Mouse (Mus musculus): ENCODE data around the gene Iqgap2.

Iqgap2 gene

GRCm38 (mm10) chr13:95618859-95619258 is 272.9 kb downstream of the Iqgap2 start:
- DNase-seq (ENCODE audit: low read depth, low spot score) = no peak

DNA sequence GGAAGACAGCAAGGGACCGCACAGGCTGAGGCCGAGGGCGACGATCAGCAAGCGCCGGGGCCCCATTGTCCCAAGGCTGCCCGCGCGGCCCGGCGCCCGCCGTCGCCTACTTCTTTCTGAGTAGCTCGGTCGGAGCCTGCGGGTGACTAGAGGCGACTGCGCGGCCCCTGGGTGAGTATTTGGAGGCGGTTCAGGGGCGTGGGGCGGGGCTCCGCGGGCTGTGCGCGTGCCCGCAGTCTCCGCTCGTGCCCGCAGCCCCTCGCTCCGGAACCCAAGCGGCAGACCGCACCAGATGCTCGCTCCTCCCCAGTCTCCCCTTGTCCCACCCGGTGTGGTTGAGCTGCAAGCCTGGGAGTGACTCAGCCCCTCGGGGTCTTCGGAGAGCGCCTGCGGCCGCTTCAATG is 273.4 kb downstream of the Iqgap2 start, which contains the start of gene F2r:
F2r (minus strand) TSS at position 179 of the 404 bp plus-strand sequence.
- peak; percentile 63 for DNase-seq (ENCODE audit: low read depth, low spot score)

DNA sequence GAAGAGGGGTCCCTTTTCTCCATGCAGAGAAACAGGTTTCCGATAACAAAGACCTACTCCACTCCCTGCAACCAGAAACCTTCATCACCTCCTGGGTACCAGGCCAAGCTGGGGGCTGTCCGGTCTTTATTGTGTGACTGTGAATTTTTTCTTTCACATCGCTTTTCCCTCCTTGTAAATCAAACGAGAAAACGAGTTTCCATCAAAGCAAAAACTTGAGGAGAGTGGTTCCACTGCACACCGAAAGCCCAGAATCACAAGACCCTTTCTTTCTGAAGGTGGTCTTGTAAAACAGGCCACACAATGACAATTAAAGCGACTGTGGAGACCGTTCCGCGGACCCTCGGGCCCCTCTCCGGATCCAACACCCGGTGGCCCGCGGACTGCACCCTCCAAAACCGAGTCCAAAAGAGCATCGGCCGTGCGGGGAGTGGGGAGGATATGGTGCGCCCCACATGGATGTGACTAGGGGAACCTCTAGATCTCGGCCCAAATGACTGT is 274.0 kb downstream of the Iqgap2 start:
- DNase-seq (ENCODE audit: low read depth, low spot score) = no peak

DNA sequence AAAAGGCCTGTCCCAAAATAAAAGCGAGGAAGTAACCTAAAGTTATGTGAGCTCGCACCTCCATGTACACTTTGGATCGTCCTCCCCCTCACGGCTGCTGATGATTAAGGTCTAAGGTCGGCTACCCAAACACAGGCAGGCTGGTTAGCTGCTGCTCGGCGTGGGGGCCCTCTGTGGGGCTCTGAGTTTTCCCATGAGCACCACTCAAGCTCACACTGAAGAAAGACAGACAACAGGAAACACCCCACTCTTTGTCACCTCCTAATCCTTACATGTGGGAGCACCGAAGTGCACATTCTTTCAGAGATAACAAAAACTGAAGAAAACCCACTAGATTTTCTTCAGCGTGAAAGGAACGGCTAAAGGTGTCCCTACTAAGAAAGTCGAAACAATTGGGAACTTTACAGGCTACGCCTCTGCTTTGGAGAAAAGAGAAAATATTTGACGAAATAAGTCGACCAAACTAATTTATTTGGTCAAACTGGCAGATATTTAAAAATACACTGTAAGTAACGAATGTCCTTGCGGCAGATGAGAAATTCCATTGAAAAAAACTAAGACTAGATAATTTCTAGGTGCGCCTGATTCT is 274.5 kb downstream of the Iqgap2 start:
- no peak for DNase-seq (ENCODE audit: low read depth, low spot score)

DNA sequence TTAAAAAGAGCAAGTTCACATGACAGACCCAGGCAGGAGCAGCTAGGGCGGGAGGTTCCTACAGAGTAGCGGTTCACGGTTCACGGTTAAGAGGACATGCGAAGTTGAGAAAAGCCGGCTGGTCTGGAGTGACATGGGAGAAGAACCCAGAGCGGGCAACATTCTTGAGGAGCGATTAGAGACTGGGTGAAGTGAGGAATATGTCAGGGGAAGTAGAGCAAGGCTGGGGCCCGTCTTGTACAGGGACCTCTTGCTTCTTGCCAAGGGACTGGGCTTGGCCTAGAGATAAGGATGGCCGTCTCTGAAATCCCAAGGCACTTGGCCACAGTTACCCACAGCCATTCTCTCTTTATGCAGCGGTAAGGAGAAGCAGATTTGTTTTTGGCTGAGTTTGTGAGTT is 275.2 kb downstream of the Iqgap2 start:
- DNase-seq (ENCODE audit: low read depth, low spot score) = no peak

GRCm38 (mm10) chr13:95614757-95615156 is 277.0 kb downstream of the Iqgap2 start:
- DNase-seq (ENCODE audit: low read depth, low spot score) = no peak

DNA sequence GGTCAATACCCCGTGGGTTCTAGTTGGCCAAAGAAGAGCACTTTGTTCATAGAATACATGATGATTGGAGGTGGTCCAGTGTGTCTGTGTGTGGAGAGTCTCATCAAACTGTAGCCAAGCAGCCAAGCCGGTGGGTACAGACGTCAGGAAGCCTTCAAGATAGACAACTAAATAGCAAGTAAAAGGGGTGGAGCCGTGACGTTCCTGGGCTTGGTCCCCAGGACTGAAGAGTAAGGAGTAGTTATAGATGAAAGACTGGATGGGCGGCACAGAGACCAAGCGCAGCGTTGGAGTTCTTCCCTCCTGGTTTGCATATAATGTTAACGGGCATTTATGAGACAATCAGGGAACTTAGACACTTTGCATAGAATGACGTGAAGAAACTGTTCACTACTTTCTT is 279.5 kb downstream of the Iqgap2 start:
- no peak for DNase-seq (ENCODE audit: low read depth, low spot score)

DNA sequence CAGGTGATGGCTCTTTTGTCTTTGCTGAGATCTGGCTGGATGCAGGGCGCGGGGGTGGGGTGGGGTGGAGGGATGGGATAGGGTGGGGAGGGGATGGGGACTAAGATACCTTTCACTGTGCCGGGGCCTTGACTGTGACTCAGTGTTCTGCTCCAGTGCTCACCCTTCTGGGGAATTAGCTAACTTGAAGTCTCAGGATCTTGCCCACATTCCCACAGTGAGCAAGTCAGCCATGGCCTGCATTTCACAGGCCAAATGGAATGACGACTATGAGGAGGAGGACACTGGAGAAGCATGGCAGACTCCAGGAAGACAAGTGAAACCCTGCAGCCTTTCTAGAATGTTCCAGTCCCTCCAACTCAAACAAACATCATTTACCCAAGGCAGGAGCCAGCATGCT is 280.0 kb downstream of the Iqgap2 start:
- no peak for DNase-seq (ENCODE audit: low read depth, low spot score)

- no peak for DNase-seq (ENCODE audit: low read depth, low spot score)
Measured at GRCm38 (mm10) chr13:95610786-95611562, 280.7 kb downstream of the Iqgap2 start.

DNA sequence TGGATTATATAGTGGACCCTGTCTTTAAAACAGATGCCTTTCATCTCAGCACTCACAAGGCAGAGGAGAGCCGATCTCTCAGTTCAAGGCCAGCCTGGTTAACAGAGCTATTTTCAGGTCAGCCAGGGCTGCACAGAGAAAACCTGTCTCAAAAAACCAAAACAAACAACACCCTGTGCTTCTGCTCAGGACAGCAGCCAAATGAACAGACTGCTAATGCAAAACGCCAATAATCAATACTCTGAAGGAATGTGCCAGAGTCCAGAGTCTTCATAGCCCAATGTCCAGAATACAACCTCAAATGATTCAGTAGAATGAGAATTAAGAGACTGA is 282.7 kb downstream of the Iqgap2 start:
- no peak for DNase-seq (ENCODE audit: low read depth, low spot score)

DNA sequence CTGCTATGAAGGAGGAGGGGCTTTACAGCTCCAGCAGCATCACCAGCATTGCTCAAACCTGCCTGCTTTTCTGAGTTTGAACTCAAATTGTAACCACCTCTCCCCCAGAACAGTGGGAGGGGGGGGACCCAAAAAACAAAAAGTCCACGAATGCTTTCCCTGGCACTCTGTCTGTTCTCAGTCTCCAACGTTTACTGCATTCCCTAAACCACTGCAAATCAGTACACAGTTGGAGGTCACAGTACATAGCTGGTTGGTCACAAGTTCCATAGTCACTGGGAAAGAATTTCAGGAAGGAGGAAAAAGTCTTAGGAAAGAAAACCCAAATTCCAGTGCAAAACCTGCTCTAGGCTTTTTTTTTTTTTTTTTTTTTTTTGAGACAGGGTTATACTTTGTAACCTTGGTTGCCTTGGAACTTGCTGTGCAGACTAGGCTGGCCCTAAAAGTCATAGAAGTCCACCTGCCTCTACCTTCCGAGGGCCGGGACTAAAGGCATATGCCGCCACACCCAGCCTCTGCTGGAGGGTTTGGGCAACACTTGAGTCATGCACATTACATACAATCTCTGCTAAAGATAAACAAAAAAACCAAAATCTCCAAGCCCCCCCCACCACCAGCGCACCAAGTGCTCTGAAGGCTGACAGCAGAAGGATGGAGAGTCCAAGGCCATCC is 283.2 kb downstream of the Iqgap2 start:
- no peak for DNase-seq (ENCODE audit: low read depth, low spot score)

GRCm38 (mm10) chr13:95607019-95607418 is 284.7 kb downstream of the Iqgap2 start:
- no peak for DNase-seq (ENCODE audit: low read depth, low spot score)

DNA sequence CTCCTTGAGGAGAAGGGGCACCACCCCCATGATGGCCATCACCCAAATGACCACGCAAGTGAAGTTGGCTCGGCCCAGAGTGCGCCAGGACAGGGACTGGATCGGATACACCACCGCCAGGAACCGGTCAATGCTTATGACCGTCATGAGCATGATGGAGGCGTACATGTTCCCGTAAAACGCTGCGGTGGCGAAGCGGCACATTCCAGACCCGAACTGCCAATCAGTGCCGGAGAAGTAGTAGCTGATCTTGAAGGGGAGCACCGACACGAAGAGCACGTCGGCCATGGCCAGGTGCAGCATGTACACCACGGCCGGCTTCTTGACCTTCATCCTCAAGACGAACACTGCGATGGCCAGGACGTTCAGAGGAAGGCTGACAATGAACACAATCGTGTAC is 287.4 kb downstream of the Iqgap2 start:
- DNase-seq (ENCODE audit: low read depth, low spot score) = no peak

DNA sequence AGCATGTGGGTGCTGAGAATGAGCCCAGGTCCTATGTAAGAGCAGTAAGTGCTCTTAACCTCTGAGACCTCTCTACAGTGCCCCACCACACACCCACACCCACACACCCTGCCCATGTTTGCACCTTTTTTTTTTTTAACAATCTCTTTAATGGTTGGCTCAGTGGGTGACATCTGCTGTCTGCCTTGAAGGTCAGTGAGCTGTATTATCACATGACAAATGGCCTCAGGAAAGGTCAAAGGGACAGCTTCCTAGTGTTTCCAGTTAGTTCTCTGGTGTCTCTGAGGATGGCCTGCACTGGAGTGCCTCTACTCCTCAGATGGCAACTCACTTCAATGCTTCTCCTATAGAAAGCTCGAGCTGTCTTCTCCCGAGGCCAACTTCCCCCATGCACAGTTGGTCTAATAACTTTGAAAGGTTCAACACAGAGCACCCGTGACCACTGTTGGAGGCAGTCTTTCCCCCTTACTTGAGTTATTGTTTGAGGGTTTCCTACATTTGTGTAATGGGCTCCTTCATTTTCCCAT is 291.8 kb downstream of the Iqgap2 start:
- DNase-seq (ENCODE audit: low read depth, low spot score) = no peak

DNA sequence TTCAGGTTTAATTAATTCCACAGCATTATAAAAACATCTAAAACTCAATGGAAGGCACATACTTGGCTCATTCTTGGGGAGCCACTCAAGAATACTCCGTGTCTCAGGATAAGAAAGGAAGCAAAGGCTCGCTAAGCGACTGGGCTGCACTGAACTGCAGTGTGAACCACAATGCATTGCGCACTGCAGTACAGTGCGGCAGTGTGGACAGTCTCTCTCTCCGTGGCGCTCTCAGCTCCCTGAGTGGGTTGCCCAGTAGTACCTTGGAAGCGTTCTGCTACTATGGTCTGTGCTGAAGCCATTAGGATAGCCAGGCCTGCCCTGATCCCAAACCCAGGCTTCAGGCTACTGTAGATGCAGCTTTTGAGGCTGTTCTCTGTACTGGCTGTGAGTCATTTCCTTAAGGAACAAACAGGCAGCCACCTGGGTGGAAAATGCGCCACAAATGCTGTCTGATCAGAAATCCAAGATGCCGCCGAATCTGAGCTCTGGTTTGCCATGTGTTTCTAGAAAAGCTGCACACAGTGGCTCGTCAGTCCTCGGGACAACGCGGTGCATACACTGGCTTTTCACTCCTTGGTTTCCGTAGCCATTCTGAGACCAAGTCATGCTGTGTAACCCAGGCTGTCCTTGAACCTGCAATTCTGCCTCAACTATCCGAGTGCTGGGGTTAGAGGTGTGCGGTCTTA is 293.3 kb downstream of the Iqgap2 start:
- DNase-seq (ENCODE audit: low read depth, low spot score) = no peak

DNA sequence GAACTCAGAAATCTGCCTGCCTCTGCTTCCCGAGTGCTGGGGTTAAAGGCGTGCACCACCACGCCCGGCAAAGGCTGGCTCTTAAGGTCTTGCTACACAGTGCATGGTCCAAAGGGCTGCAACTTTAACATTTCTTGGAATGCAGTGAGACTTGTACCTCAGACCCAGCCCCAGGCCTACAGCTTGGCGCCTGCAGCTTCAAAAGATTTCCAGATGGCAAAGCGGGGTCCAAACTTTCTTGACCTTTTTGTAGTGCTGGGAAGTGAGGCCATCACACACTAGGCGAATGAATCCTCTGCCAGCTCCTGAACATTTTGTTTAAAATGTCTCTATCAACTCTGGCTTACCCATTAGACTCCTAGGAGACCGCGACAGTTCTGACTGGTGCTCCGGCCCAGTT is 294.1 kb downstream of the Iqgap2 start:
- DNase-seq (ENCODE audit: low read depth, low spot score) = no peak

- no peak for DNase-seq (ENCODE audit: low read depth, low spot score)
Measured at GRCm38 (mm10) chr13:95596689-95597088, 295.0 kb downstream of the Iqgap2 start.

- DNase-seq (ENCODE audit: low read depth, low spot score) = no peak
Measured at GRCm38 (mm10) chr13:95595921-95596320, 295.8 kb downstream of the Iqgap2 start.

GRCm38 (mm10) chr13:95595411-95595810 is 296.3 kb downstream of the Iqgap2 start:
- no peak for DNase-seq (ENCODE audit: low read depth, low spot score)

DNA sequence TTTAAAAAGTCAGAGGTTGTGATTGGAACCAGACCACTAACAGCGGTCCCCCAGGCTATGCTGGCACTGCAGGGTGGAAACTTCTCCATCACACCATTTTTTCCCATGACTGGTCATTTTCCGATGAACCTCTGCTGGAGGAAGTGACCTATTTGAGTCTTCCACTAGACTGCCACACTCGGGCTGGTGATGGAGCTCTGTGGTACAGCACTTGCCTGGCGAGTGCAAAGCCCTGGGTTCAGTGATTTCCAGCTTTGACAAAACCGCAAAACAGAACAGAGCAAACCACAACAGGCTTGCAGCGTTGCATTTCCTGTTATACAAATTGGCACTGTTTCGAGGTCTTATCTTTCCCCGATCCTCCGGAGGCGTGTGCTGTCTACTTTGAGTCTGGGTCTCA is 298.9 kb downstream of the Iqgap2 start:
- DNase-seq (ENCODE audit: low read depth, low spot score) = no peak

DNA sequence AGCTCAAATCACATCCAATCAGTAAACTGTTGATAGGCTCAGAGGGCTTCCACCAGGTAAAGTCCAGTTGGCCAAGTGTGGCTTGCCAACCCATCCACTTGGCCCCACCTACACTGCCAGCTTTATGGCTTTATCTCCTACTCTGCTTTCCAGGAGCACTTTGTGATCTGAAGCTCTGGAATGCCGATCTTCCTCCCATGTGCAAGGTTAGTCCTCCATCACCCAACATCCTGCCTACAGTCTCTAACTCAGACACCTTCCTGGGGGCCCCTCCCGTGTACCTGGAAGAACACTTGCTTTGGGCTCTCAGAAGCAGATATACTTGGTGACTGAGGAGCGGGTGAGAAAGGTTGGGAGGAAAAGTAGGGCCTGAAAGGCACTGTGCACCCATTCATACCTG is 300.1 kb downstream of the Iqgap2 start:
- DNase-seq (ENCODE audit: low read depth, low spot score) = no peak

- no peak for DNase-seq (ENCODE audit: low read depth, low spot score)
Measured at GRCm38 (mm10) chr13:95587628-95588027, 304.1 kb downstream of the Iqgap2 start.

Measured in WW6 (cell line).